Mouse (Mus musculus) heart, adult 2 months (tissue): Measurements from ENCODE around the gene Itpkc. TPM values are rescaled to one million over a fixed set of nuclear protein-coding genes. Genes with fewer than 3 reads are reported as not detected.

Experiments
- DNase-seq, 2 experiments: peaks; one replicate each; pipeline ENCODE4 v3.0.0; 2021
- H3K27ac ChIP-seq: fragments of 200-600 bp; 2 replicates; pipeline ENCODE4 v1.8.1; 2022
- H3K27me3 ChIP-seq: fragments of 200-500 bp; 2 replicates; pipeline ENCODE4 v1.6.1; 2012; ENCODE audit warnings: mild to moderate bottlenecking, low read length, inconsistent platforms, mixed read lengths; ENCODE audit not compliant: control insufficient read depth, insufficient read depth
- H3K36me3 ChIP-seq: fragments of 200-500 bp; 2 replicates; pipeline ENCODE4 v1.6.1; 2012; ENCODE audit warnings: low read length, inconsistent platforms; ENCODE audit not compliant: control insufficient read depth, insufficient read depth
- H3K4me1 ChIP-seq: fragments of 200-500 bp; 2 replicates; pipeline ENCODE4 v1.6.1; 2011; ENCODE audit warnings: low read length; ENCODE audit not compliant: control insufficient read depth, insufficient read depth
- H3K4me3 ChIP-seq: fragments of 200-600 bp; 2 replicates; pipeline ENCODE4 v1.8.1; 2022
- H3K79me2 ChIP-seq: fragments of 200-500 bp; replicated peaks from 2 replicates; pipeline ENCODE4 v1.6.1; 2012; ENCODE audit warnings: mild to moderate bottlenecking, inconsistent platforms, low read length, moderate library complexity, mixed read lengths; ENCODE audit not compliant: control insufficient read depth, insufficient read depth
- H3K9ac ChIP-seq: fragments of 200-500 bp; 2 replicates; pipeline ENCODE4 v1.6.1; 2012; ENCODE audit warnings: low read depth, mild to moderate bottlenecking, control low read depth, inconsistent platforms, low read length, mixed read lengths
- CTCF ChIP-seq: fragments of 200-600 bp; IDR thresholded peaks from 2 replicates; pipeline ENCODE4 v1.8.1; 2022; ENCODE audit warnings: antibody characterized with exemption, mild to moderate bottlenecking, moderate library complexity
- EP300 ChIP-seq: fragments of 200-500 bp; IDR thresholded peaks from 2 replicates; pipeline ENCODE4 v1.6.1; 2011; ENCODE audit warnings: low read depth, low read length, control low read depth; ENCODE audit not compliant: insufficient read depth
- POLR2A ChIP-seq: fragments of 200-500 bp; IDR thresholded peaks from 2 replicates; pipeline ENCODE4 v1.6.1; 2011; ENCODE audit warnings: mild to moderate bottlenecking, low read depth, low read length, control low read depth; ENCODE audit not compliant: insufficient read depth
- WGBS: fragments of 180-500 bp; shearing (Covaris S2); methylation state at CpG from one replicate; pipeline ENCODE4 v1.1.7; 2018; 5-methylcytosine and 5-hydroxymethylcytosine counted together
- intact Hi-C: fragments of 180-260 bp; cut with DNase I; formaldehyde crosslinking; loops from one replicate; pipeline ENCODE4 v1.15.1; 2025
- long read RNA-seq: library from polyadenylated mRNA; stranded (forward); transcript quantifications from one replicate; pipeline ENCODE4 v2.0.0, GENCODE M21; 2021
- polyA plus RNA-seq: library from polyadenylated mRNA; depleted of rRNA; stranded (reverse); fragments of >200 nt; gene quantifications from 2 replicates; pipeline ENCODE4 v1.2.3, GENCODE M21; 2012; rRNA removed
- total RNA-seq, 2 experiments: library from RNA; stranded (reverse); gene quantifications; 2 replicates each; pipeline ENCODE4 v1.2.3; 2021

The Itpkc gene
- total RNA-seq (1 to 10 TPM; 4.2 to 4.8 TPM), polyA plus RNA-seq (4.2 and 4.4 TPM in 2 replicates)
- long read RNA-seq, transcript Itpkc-201 (7 exons, 3,247 nt) = major isoform, 6 of 7 reads
- long read RNA-seq, partial matches to known transcripts = 0 of 7 reads
- long read RNA-seq, other reads (novel, unspliced or antisense) = 1 of 7 reads

DNA sequence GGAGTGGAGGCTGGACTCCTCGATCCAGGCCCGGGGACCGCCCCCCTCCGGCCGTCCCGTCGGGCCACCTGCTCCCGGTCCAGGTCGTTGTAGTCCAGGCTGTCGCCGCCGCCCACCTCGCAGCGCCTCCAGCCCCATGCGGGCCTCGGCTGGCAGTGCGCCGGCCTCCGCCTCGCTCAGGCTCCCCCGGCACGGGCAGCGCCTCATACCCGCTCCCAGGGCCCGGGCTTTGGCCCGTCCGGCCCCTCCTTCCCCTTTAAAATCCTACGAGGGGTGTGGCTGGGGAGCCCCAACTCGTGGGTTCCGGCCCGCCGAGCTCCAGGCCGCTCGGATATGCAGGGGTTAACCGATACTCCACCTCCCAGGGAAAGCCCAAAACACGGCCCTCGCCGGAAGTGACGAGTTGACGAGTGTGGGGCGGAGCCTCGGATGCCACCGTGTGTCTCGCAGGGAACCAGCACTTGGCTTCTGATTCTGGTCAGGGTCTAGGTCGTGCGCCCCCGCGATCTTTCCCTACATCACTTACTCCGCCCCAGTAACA is at the start of gene Itpkc:
Gene Itpkc, minus strand, starts transcription at position 381 of the 541 bp plus-strand sequence.
- peak within 1 kb of the TSS; percentile 84 for H3K9ac ChIP-seq
- peak; percentile 92 to 93 for DNase-seq
- under 1% methylated on average over 49 of the region's 49 CpGs for WGBS
- no peaks in the 10 kb centered on the region for H3K36me3 ChIP-seq
- peaks cover 20% of the 10 kb centered on the region for H3K4me1 ChIP-seq
- H3K27me3 ChIP-seq = no peaks in the 10 kb centered on the region
- TF ChIP-seq EP300 (peak; percentile 39; the same call in 1 of the 2 replicates), CTCF (peak; percentile 28), POLR2A (peak; percentile 99)
- intact Hi-C loops = loop anchor here (1.0 to 5.0 kb wide), 2 partner anchors 33 to 71 kb away; partner anchors contain the start of gene BC024978
- H3K27ac ChIP-seq = peak within 1 kb of the TSS; percentile 95
- peaks cover 3% of the 10 kb centered on the region; the same call in 1 of the 2 replicates for H3K79me2 ChIP-seq
- H3K4me3 ChIP-seq = peak within 1 kb of the TSS; percentile 71

- no peak for DNase-seq
- intact Hi-C loops = loop anchor here (2.0 kb wide), 2 partner anchors 118 to 144 kb away; no protein-coding TSS in a partner anchor
- H3K4me3 ChIP-seq = no peak overlapping the region
These were observed 48.7 kb upstream of the Itpkc start for GRCm38 (mm10) chr7:27277191-27277590.

GRCm38 (mm10) chr7:27276021-27276420 is 47.6 kb upstream of the Itpkc start:
- Histone ChIP-seq H3K36me3 (no peaks in the 10 kb centered on the region), H3K9ac (no peak overlapping the region), H3K4me1 (no peaks in the 10 kb centered on the region), H3K27me3 (no peaks in the 10 kb centered on the region), H3K79me2 (no peaks in the 10 kb centered on the region), H3K4me3 (no peak overlapping the region), H3K27ac (no peak overlapping the region)
- 64% methylated on average over 7 of the region's 7 CpGs for WGBS
- intact Hi-C loops = loop anchor here (2.0 kb wide), 2 partner anchors 117 to 143 kb away; no protein-coding TSS in a partner anchor
- DNase-seq = no peak
- TF ChIP-seq EP300 = no peak
- no peak for TF ChIP-seq CTCF
- no peak for TF ChIP-seq POLR2A

More at GRCm38 (mm10) chr7:27277191-27277590, 48.7 kb upstream of the Itpkc start:
- H3K27me3 ChIP-seq = no peaks in the 10 kb centered on the region
- WGBS = 92% methylated on average over 3 of the region's 3 CpGs
- H3K27ac ChIP-seq = no peak overlapping the region
- no peak overlapping the region for H3K9ac ChIP-seq
- no peaks in the 10 kb centered on the region for H3K79me2 ChIP-seq
- TF ChIP-seq CTCF (peak; percentile 76), EP300 (no peak), POLR2A (no peak)
- H3K36me3 ChIP-seq = no peaks in the 10 kb centered on the region
- no peaks in the 10 kb centered on the region for H3K4me1 ChIP-seq

GRCm38 (mm10) chr7:27274916-27275315 is 46.5 kb upstream of the Itpkc start:
- Histone ChIP-seq H3K79me2 (no peaks in the 10 kb centered on the region), H3K36me3 (no peaks in the 10 kb centered on the region), H3K27ac (no peak overlapping the region), H3K9ac (no peak overlapping the region), H3K4me3 (no peak overlapping the region), H3K27me3 (no peaks in the 10 kb centered on the region), H3K4me1 (no peaks in the 10 kb centered on the region)
- WGBS = 65% methylated on average over 4 of the region's 4 CpGs
- intact Hi-C loops = no loop called here
- DNase-seq = no peak
- TF ChIP-seq POLR2A = no peak

- Histone ChIP-seq H3K79me2 (no peaks in the 10 kb centered on the region), H3K9ac (0 out of 2 replicates have a peak overlapping the region, but pooled peaks have one; percentile 2), H3K27ac (no peak overlapping the region), H3K4me3 (no peak overlapping the region), H3K27me3 (no peaks in the 10 kb centered on the region), H3K36me3 (no peaks in the 10 kb centered on the region), H3K4me1 (no peaks in the 10 kb centered on the region)
- intact Hi-C loops = no loop called here
- WGBS = 55% methylated on average over 32 of the region's 32 CpGs
- DNase-seq = no peak
- peak; percentile 51 for TF ChIP-seq CTCF
- no peak for TF ChIP-seq EP300
- TF ChIP-seq POLR2A = no peak
These were observed 45.4 kb upstream of the Itpkc start for GRCm38 (mm10) chr7:27273739-27274351.

DNA sequence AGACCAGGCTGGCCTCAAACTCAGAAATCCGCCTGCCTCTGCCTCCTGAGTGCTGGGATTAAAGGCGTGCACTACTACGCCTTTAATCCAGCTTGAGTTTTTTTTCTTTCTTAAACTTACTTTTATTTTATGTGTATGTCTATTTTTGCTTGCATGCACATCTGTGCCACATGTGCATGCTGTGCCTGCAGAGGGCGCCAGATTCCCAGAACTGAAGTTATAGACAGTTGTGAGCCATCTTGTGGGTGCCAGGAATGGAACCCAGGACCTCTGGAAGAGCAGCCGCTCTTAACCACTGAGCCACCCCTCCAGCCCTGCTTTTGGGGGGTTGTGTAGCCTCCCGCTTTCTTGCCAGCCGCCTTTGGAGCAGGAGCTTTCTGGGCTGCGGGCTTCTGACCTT is 43.0 kb upstream of the Itpkc start:
- no peak overlapping the region for H3K4me3 ChIP-seq
- TF ChIP-seq EP300 (no peak), CTCF (0 out of 2 replicates have a peak, but pooled peaks have one; percentile 2)
- 89% methylated on average over 8 of the region's 8 CpGs for WGBS
- DNase-seq = no peak
- no peaks in the 10 kb centered on the region for H3K79me2 ChIP-seq
- intact Hi-C loops = no loop called here
- no peaks in the 10 kb centered on the region for H3K27me3 ChIP-seq
- H3K9ac ChIP-seq = no peak overlapping the region
- H3K4me1 ChIP-seq = no peaks in the 10 kb centered on the region
- H3K36me3 ChIP-seq = no peaks in the 10 kb centered on the region
- H3K27ac ChIP-seq = no peak overlapping the region
